Mouse (Mus musculus): ENCODE data around the gene Gstt3. TPM values are rescaled to one million over a fixed set of nuclear protein-coding genes. Genes with fewer than 3 reads are reported as not detected.

Gstt3 gene
- total RNA-seq, 4 experiments from 2014 or later, result 28.7 to 37.8 (median 34.4) TPM

Other genes with a start within 250 kb of the Gstt3 start
- under 1 TPM; 0.19 to 0.37 (median 0.26) TPM for gene Lrrc75b, start 221.1 kb downstream of the Gstt3 start, total RNA-seq (2022)
- under 1 TPM in 2 of 4 experiments, not detected in 2; 0.40 to 0.42 TPM for gene Ggt1, start 219.8 kb downstream of the Gstt3 start, total RNA-seq (2022)
- 1 to 10 TPM; 4.2 to 9.6 (median 5.7) TPM for gene Ggt5, start 192.1 kb downstream of the Gstt3 start, total RNA-seq (2022)
- gene Susd2, start 137.4 kb downstream of the Gstt3 start, total RNA-seq (2022), result 10 to 100 TPM in 2 of 4 experiments, 1 to 10 TPM in 2; 9.4 to 15.1 (median 11.5) TPM
- 10 to 100 TPM; 35.7 to 69.0 (median 43.8) TPM for gene Cabin1, start 17.1 kb downstream of the Gstt3 start, total RNA-seq (2022)
- 100 to 1,000 TPM in 2 of 4 experiments, 10 to 100 TPM in 2; 85.8 to 143 (median 110) TPM for gene Ddt, start 8.0 kb downstream of the Gstt3 start, total RNA-seq (2022)
- not detected for gene Gm20441, start 460 bp downstream of the Gstt3 start, total RNA-seq (2022)
- 10 to 100 TPM; 49.4 to 80.4 (median 66.3) TPM for gene Gstt1, start 17.2 kb upstream of the Gstt3 start, total RNA-seq (2022)
- gene Gstt4, start 41.1 kb upstream of the Gstt3 start, total RNA-seq (2022), result not detected
- 10 to 100 TPM; 25.4 to 67.6 (median 45.9) TPM for gene Gstt2, start 56.0 kb upstream of the Gstt3 start, total RNA-seq (2022)
- gene Mif, start 78.8 kb upstream of the Gstt3 start, total RNA-seq (2022), result 100 to 1,000 TPM; 253 to 280 (median 275) TPM
- 1 to 10 TPM; 1.2 to 2.6 (median 1.6) TPM for gene Derl3, start 112.0 kb upstream of the Gstt3 start, total RNA-seq (2022)
- gene Smarcb1, start 140.2 kb upstream of the Gstt3 start, total RNA-seq (2022), result 100 to 1,000 TPM in 1 of 4 experiments, 10 to 100 TPM in 3; 73.2 to 105 (median 85.1) TPM
- gene Chchd10, start 151.7 kb upstream of the Gstt3 start, total RNA-seq (2022), result 100 to 1,000 TPM; 741 to 924 (median 745) TPM
- gene Mmp11, start 155.1 kb upstream of the Gstt3 start, total RNA-seq (2022), result 10 to 100 TPM in 2 of 4 experiments, 1 to 10 TPM in 2; 7.7 to 21.1 (median 13.2) TPM
- gene Gm867, start 159.3 kb upstream of the Gstt3 start, total RNA-seq (2022), result 1 to 10 TPM in 3 of 4 experiments, under 1 TPM in 1; 0.83 to 2.8 (median 1.3) TPM
- gene Vpreb3, start 161.6 kb upstream of the Gstt3 start, total RNA-seq (2022), result under 1 TPM in 1 of 4 experiments, not detected in 3; 0.65 TPM
- not detected for gene Gm5134, start 173.1 kb upstream of the Gstt3 start, total RNA-seq (2022)

Measured in adrenal gland, adult 8-10 months (tissue).